Mouse (Mus musculus) kidney, adult 2 months (tissue): ENCODE data around the gene Npb. TPM values are rescaled to one million over a fixed set of nuclear protein-coding genes. Genes with fewer than 3 reads are reported as not detected.
A peak's percentile ranks its signal among the peaks of the same experiment; 100 is the strongest.
"Not testable (repeated sequence)": the region's sequence is repeated elsewhere in the genome, so short reads cannot be mapped to it uniquely, and the experiment has no call there.

Source experiments
- DNase-seq: peaks from one replicate; pipeline ENCODE4 v3.0.0; 2021
- H3K27ac ChIP-seq: fragments of 200-500 bp; 2 replicates; pipeline ENCODE4 v1.5.1; 2012; ENCODE audit warnings: low read depth, low read length, control low read depth, inconsistent platforms; ENCODE audit not compliant: insufficient read depth
- H3K27me3 ChIP-seq: fragments of 200-500 bp; replicated peaks from 2 replicates; pipeline ENCODE4 v1.6.1; 2012; ENCODE audit warnings: mild to moderate bottlenecking, moderate library complexity, low read length, inconsistent platforms; ENCODE audit not compliant: control insufficient read depth, insufficient read depth
- H3K36me3 ChIP-seq: fragments of 200-500 bp; 2 replicates; pipeline ENCODE4 v1.6.1; 2012; ENCODE audit warnings: mild to moderate bottlenecking, moderate library complexity, low read length, inconsistent platforms; ENCODE audit not compliant: control insufficient read depth, insufficient read depth
- H3K4me1 ChIP-seq: fragments of 200-500 bp; 2 replicates; pipeline ENCODE4 v1.6.1; 2011; ENCODE audit warnings: low read length; ENCODE audit not compliant: control insufficient read depth, insufficient read depth
- H3K4me3 ChIP-seq: fragments of 200-500 bp; 2 replicates; pipeline ENCODE4 v1.5.1; 2011; ENCODE audit warnings: mild to moderate bottlenecking, low read depth, low read length, control low read depth; ENCODE audit not compliant: insufficient read depth
- CTCF ChIP-seq: fragments of 200-500 bp; conservative IDR thresholded peaks from 2 replicates; pipeline ENCODE4 v1.5.1; 2011; ENCODE audit warnings: low read depth, mild to moderate bottlenecking, control low read depth, low read length, moderate library complexity, mixed read lengths; ENCODE audit not compliant: insufficient read depth, insufficient read length
- POLR2A ChIP-seq: fragments of 200-500 bp; IDR thresholded peaks from one replicate; pipeline ENCODE4 v1.6.1; 2011; ENCODE audit warnings: low read depth, low read length, control low read depth
- whole genome bisulfite sequencing: fragments of 180-500 bp; shearing (Covaris S2); methylation state at CpG from one replicate; pipeline ENCODE4 v1.1.7; 2018; 5-methylcytosine and 5-hydroxymethylcytosine counted together
- polyA plus RNA-seq: library from polyadenylated mRNA; depleted of rRNA; stranded (reverse); fragments of >200 nt; gene quantifications from 2 replicates; pipeline ENCODE4 v1.2.3, GENCODE M21; 2012

The Npb gene
- polyA plus RNA-seq, 1 experiment, result 7.7 TPM

DNA sequence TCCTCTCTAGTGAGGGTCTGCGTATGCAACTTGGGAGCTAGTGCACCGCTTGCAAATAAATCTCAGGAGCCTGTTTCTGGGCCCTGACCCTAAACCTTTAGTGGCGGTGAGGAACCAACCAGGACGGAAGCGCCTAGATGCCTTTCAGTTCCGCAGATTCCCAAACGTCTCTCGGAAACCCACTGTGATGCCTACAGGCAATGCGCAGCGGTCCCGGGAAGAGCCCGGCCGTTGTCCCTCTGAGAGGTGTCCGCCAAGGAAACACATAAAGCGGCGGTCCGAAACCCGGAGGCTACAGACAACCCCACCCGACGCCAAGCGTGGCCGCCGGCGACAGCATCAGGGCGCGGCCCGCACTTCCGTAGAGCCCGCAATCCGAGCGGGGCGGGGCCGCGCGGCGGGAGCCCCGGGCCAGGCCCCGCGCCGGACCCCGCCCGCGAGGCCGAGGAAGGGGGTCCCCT, 27.4 kb upstream of the Npb start:
- Histone ChIP-seq H3K36me3 (peaks cover 3% of the 10 kb centered on the region), H3K4me1 (peaks cover 38% of the 10 kb centered on the region), H3K27me3 (no peaks in the 10 kb centered on the region), H3K27ac (peak overlapping the region; percentile 98), H3K4me3 (peak overlapping the region; percentile 95)
- no peak for TF ChIP-seq CTCF
- WGBS, result under 1% methylated on average over 44 of the region's 44 CpGs
- peak; percentile 51 for DNase-seq

DNA sequence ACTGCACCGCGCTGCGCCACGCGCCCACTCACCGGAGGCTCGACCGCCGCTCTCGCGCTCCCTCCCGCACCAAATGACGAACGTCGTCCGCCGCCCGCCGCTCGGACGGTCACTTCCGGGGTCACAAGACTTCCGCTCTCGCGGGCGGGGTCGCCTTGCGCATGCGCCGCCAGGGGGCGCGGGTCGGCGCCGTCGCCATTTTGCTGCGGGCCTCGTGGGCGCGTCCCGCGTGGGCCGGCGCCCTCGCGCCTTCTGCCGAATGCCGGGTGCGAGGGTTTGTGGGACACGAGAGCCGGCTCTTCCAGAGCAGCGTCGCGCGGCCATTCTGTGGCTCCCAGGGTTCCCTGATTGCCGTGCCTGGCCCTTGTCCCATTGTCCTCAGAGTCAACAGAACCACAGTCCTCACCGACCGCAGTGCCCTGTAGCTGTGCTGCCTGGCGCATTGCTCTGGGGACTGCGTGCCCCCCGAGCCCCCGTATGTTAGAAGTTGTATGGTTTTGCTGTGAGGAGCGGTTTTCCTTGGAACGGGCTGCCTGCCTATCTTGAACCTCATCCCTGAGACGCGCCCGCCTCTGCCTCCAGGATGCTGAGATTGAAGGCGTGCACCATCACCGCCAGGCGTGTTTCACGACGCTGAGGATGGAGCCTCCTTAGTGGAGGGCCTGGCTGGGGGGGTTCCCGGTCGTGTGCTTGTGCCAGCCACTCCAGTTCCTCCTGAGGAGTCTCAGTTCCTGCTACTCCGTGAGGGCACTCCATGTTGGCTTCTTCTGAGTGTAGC, 26.6 kb upstream of the Npb start, which contains the start of gene Arhgdia:
Gene Arhgdia, minus strand, starts transcription at position 135 of the 778 bp plus-strand sequence.
- peak within 1 kb of the TSS; percentile 98 for H3K27ac ChIP-seq
- peaks cover 3% of the 10 kb centered on the region for H3K36me3 ChIP-seq
- TF ChIP-seq POLR2A (peak; percentile 66), CTCF (peak; percentile 26; the same call in 1 of the 2 replicates)
- no peaks in the 10 kb centered on the region for H3K27me3 ChIP-seq
- peaks cover 34% of the 10 kb centered on the region for H3K4me1 ChIP-seq
- peak; percentile 91 for DNase-seq
- peak within 1 kb of the TSS; percentile 95 for H3K4me3 ChIP-seq
- 4% methylated on average over 73 of the region's 75 CpGs for WGBS

DNA sequence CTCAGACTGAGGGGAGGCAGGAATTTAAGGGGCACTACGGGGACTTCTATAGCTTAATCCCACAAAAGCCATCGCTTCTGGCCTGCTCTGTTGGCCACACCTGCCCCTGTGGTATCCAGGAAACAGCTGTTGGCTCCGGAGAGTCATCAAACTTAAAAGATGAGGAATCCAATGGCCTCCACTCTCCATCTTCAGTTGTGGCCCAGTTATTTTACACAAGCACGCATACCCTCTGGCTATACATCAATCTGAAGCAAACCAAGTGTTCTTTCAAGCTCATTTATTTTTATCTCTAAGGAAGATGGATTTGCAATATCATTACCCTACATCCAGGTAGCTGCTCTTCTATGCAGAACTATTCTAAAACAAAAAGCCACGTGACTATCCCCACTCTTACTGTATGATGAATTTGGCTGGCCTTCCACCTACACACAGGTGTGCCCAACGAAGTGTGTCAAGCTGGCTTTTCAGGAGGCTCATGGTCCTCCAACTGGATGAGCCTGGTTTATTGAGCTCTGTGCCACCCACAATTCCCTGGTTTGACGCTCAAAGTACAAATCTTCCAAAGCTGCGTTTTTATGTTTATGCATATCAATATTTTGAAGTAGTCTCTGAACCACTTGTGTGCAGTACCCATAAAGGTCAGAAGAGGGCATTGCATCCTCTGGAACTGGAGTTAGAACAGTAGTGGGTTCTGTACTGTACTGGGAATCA, 25.9 kb upstream of the Npb start:
- 61% methylated on average over 8 of the region's 8 CpGs for WGBS
- H3K36me3 ChIP-seq, result peaks cover 3% of the 10 kb centered on the region
- peak; percentile 67 for DNase-seq
- peaks cover 29% of the 10 kb centered on the region for H3K4me1 ChIP-seq
- TF ChIP-seq CTCF, result 0 out of 2 replicates have a peak, but pooled peaks have one; percentile 13
- no peak for TF ChIP-seq POLR2A
- peak overlapping the region; percentile 98; the same call in 1 of the 2 replicates for H3K27ac ChIP-seq
- H3K27me3 ChIP-seq, result no peaks in the 10 kb centered on the region
- peak overlapping the region; percentile 95; the same call in 1 of the 2 replicates for H3K4me3 ChIP-seq

DNA sequence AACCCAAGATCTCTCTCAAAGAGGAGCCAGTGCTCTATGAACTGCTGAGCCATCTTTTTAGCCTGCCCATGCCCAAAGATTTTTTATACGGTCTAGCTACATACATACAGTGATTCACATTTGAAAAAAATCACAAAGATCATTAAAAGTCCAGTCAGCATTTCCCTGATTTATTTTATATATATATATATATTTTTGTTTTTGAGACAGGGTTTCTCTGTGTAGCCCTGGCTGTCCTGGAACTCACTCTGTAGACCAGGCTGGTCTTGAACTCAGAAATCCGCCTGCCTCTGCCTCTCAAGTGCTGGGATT, 25.3 kb upstream of the Npb start:
- not testable (repeated sequence) for H3K27ac ChIP-seq, H3K27me3 ChIP-seq, H3K4me3 ChIP-seq, H3K36me3 ChIP-seq, DNase-seq
- peaks cover 25% of the 10 kb centered on the region for H3K4me1 ChIP-seq
- 95% methylated on average over 2 of the region's 2 CpGs for WGBS

DNA sequence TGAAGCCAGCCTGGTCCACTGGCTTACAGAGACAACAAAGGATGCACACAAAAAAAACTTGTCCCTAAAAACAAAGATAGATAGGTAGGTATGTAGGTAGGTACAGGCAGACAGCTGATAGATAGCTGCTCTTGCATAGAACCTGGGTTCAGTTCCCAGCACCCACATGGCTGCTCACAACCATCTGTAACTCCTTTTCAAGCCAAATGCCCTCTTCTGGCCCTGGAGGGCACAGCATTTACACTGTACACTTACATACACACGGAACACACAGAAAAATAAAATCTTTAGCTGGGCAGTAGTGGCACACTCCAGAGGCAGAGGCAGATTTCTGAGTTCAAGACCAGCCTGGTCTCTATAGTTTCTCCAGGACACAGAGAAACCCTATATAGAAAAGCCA, 24.3 kb upstream of the Npb start:
- H3K27ac ChIP-seq, result no peak overlapping the region

DNA sequence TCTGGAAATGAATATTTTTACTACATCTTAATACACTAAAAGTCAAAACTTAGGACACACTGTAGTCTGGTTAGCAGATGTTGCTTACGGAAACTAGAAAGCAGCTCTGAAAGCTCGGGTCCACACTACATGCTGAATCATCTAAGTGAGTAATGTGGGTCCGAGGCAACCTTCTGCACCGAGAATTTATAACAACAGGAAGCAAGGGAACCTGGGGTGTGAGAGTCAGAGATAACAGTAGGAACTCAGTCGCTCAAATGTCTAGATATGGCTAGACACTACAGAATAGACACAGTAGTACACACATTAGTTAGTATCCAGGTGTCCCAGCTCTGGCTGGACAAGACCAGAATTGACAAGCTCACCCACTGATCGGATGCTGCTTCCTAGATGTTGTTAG, 19.7 kb upstream of the Npb start:
- TF ChIP-seq CTCF, result no peak
- no peak for TF ChIP-seq POLR2A
- WGBS, result 85% methylated on average over 6 of the region's 6 CpGs
- DNase-seq, result no peak
- Histone ChIP-seq H3K27me3 (no peaks in the 10 kb centered on the region), H3K4me1 (no peaks in the 10 kb centered on the region), H3K27ac (no peak overlapping the region), H3K4me3 (no peak overlapping the region), H3K36me3 (no peaks in the 10 kb centered on the region; the same call in 1 of the 2 replicates)

More for the DNA sequence above, 24.3 kb upstream of the Npb start:
- WGBS, result 95% methylated on average over 1 of the region's 1 CpGs
- H3K27me3 ChIP-seq, result no peaks in the 10 kb centered on the region
- no peak for TF ChIP-seq POLR2A
- no peak for TF ChIP-seq CTCF
- no peak for DNase-seq
- H3K4me3 ChIP-seq, result no peak overlapping the region
- H3K36me3 ChIP-seq, result peaks cover under 1% of the 10 kb centered on the region; the same call in 1 of the 2 replicates
- H3K4me1 ChIP-seq, result peaks cover 16% of the 10 kb centered on the region
